Mouse (Mus musculus) intestine, postnatal 0 days (tissue): ENCODE data around the gene Triml2. TPM values are rescaled to one million over a fixed set of nuclear protein-coding genes. Genes with fewer than 3 reads are reported as not detected.
A peak's percentile ranks its signal among the peaks of the same experiment; 100 is the strongest.

Experiments
- ATAC-seq: fragments of 200-750 bp; cut with Nextera tagmentation; 2 replicates; pipeline ENCODE4 v1.8.0; 2017; ENCODE audit warnings: mild to moderate bottlenecking, moderate TSS enrichment, moderate library complexity
- H3K27ac ChIP-seq: fragments of 300-500 bp; sonication (generic); 2 replicates; pipeline ENCODE4 v1.5.1; 2014; ENCODE audit warnings: mild to moderate bottlenecking, low read depth, low read length, moderate library complexity
- H3K27me3 ChIP-seq: fragments of 300-500 bp; sonication (generic); replicated peaks from 2 replicates; pipeline ENCODE4 v1.6.1; 2014; ENCODE audit warnings: low read length, mixed read lengths; ENCODE audit not compliant: control insufficient read depth, insufficient read depth
- H3K36me3 ChIP-seq: fragments of 300-500 bp; sonication (generic); 2 replicates; pipeline ENCODE4 v1.6.1; 2014; ENCODE audit warnings: mild to moderate bottlenecking, moderate library complexity; ENCODE audit not compliant: control insufficient read depth, insufficient read depth
- H3K4me1 ChIP-seq: fragments of 300-500 bp; sonication (generic); replicated peaks from 2 replicates; pipeline ENCODE4 v1.6.1; 2014; ENCODE audit warnings: antibody characterized with exemption, low read length, mixed read lengths; ENCODE audit not compliant: control insufficient read depth, insufficient read depth
- H3K4me2 ChIP-seq: fragments of 300-500 bp; sonication (generic); replicated peaks from 2 replicates; pipeline ENCODE4 v1.6.1; 2014; ENCODE audit warnings: low read depth, mild to moderate bottlenecking, moderate library complexity
- H3K4me3 ChIP-seq: fragments of 300-500 bp; sonication (generic); 2 replicates; pipeline ENCODE4 v1.5.1; 2014; ENCODE audit warnings: low read depth, low read length
- H3K9ac ChIP-seq: fragments of 300-500 bp; sonication (generic); 2 replicates; pipeline ENCODE4 v1.6.1; 2014; ENCODE audit warnings: mild to moderate bottlenecking, low read depth, low read length
- H3K9me3 ChIP-seq: fragments of 300-500 bp; sonication (generic); 2 replicates; pipeline ENCODE4 v1.6.1; 2016; ENCODE audit warnings: mixed run types; ENCODE audit not compliant: control insufficient read depth
- CTCF ChIP-seq: sonication (generic); IDR thresholded peaks from 2 replicates; pipeline ENCODE4 v1.5.1; 2016; ENCODE audit warnings: low read depth, mild to moderate bottlenecking, control low read depth, antibody characterized with exemption, moderate library complexity
- WGBS: fragments of 180-500 bp; shearing (Covaris S2); extraction: QIAGEN DNeasy Blood & Tissue Kit; methylation state at CpG from one replicate; pipeline ENCODE4 v1.1.7; 2014; 5-methylcytosine and 5-hydroxymethylcytosine counted together
- polyA plus RNA-seq: library from polyadenylated mRNA; unstranded; fragments of >200 nt; fragmentation: Nextera tagmentation; extraction: Ambion mirVana; gene quantifications from 2 replicates; pipeline ENCODE4 v1.2.1, GENCODE M21; 2015

Triml2 gene
- polyA plus RNA-seq, 1 experiment from 2014 or later, result not detected

GRCm38 (mm10) chr8:43169249-43169755 lies 11.0 kb upstream of the Triml2 start:
- H3K9ac ChIP-seq, result no peak overlapping the region
- H3K36me3 ChIP-seq, result no peaks in the 10 kb centered on the region
- no peak for TF ChIP-seq CTCF
- H3K4me3 ChIP-seq, result no peak overlapping the region
- no peak overlapping the region for H3K4me2 ChIP-seq
- no peaks in the 10 kb centered on the region for H3K4me1 ChIP-seq
- no peaks in the 10 kb centered on the region for H3K27me3 ChIP-seq
- H3K9me3 ChIP-seq, result no peaks in the 10 kb centered on the region
- ATAC-seq, result no peak
- H3K27ac ChIP-seq, result no peak overlapping the region
- WGBS, result 84% methylated on average over 6 of the region's 6 CpGs

GRCm38 (mm10) chr8:43176766-43177486 lies 3.4 kb upstream of the Triml2 start:
- Histone ChIP-seq H3K9me3 (no peaks in the 10 kb centered on the region), H3K27me3 (no peaks in the 10 kb centered on the region), H3K4me3 (no peak overlapping the region), H3K27ac (no peak overlapping the region), H3K4me2 (no peak overlapping the region), H3K9ac (no peak overlapping the region), H3K4me1 (no peaks in the 10 kb centered on the region), H3K36me3 (no peaks in the 10 kb centered on the region)
- no peak for TF ChIP-seq CTCF
- no peak for ATAC-seq
- 88% methylated on average over 6 of the region's 6 CpGs for WGBS

DNA sequence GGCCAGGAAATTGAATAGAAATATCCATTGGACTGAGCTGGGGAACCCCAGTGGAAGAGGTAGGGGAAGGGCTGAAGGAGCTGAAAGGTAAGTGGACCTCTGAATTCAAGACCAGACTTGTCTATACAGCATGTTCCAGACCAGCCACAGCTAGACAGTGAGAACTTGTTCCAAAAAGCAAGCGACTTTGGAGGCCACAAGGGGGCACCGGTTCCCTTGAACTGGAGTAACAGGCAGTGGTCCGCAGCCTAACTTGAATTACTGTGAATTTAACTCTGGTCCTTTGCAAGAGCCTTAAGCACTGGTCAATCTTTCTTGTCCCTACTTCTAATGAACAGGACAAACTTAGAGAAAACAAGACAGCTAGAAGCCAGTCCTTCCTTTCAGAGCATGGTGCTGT lies 2.1 kb upstream of the Triml2 start:
- Histone ChIP-seq H3K4me1 (no peaks in the 10 kb centered on the region), H3K36me3 (no peaks in the 10 kb centered on the region), H3K4me3 (no peak overlapping the region), H3K4me2 (no peak overlapping the region), H3K27me3 (no peaks in the 10 kb centered on the region), H3K9ac (no peak overlapping the region), H3K27ac (no peak overlapping the region), H3K9me3 (no peaks in the 10 kb centered on the region)
- no peak for ATAC-seq
- 57% methylated on average over 3 of the region's 3 CpGs for WGBS
- TF ChIP-seq CTCF, result peak; percentile 57

GRCm38 (mm10) chr8:43179189-43179588 lies 1.2 kb upstream of the Triml2 start:
- H3K4me2 ChIP-seq, result no peak overlapping the region
- H3K27ac ChIP-seq, result no peak overlapping the region
- H3K9ac ChIP-seq, result no peak overlapping the region
- ATAC-seq, result peak; percentile 43; the same call in 1 of the 2 replicates
- no peaks in the 10 kb centered on the region for H3K4me1 ChIP-seq
- H3K36me3 ChIP-seq, result no peaks in the 10 kb centered on the region
- WGBS, result 19% methylated on average over 4 of the region's 4 CpGs
- H3K4me3 ChIP-seq, result no peak overlapping the region
- H3K9me3 ChIP-seq, result no peaks in the 10 kb centered on the region
- TF ChIP-seq CTCF, result no peak
- no peaks in the 10 kb centered on the region for H3K27me3 ChIP-seq

GRCm38 (mm10) chr8:43182281-43182680 lies 1.9 kb downstream of the Triml2 start:
- Histone ChIP-seq H3K27me3 (no peaks in the 10 kb centered on the region), H3K4me1 (no peaks in the 10 kb centered on the region), H3K36me3 (no peaks in the 10 kb centered on the region), H3K4me2 (no peak overlapping the region), H3K9ac (no peak overlapping the region), H3K4me3 (no peak overlapping the region), H3K9me3 (no peaks in the 10 kb centered on the region), H3K27ac (no peak overlapping the region)
- 83% methylated on average over 2 of the region's 2 CpGs for WGBS
- TF ChIP-seq CTCF, result no peak
- ATAC-seq, result no peak

GRCm38 (mm10) chr8:43215554-43215953 lies 35.2 kb downstream of the Triml2 start:
- Histone ChIP-seq H3K4me1 (no peaks in the 10 kb centered on the region), H3K27me3 (no peaks in the 10 kb centered on the region), H3K9ac (no peak overlapping the region), H3K27ac (no peak overlapping the region), H3K4me3 (no peak overlapping the region), H3K9me3 (no peaks in the 10 kb centered on the region), H3K36me3 (no peaks in the 10 kb centered on the region), H3K4me2 (no peak overlapping the region)
- no peak for ATAC-seq
- TF ChIP-seq CTCF, result no peak
